Mouse (Mus musculus) monocyte, adult 5-6 weeks (primary cell): ENCODE measurements around the gene Frem2. TPM values are rescaled to one million over a fixed set of nuclear protein-coding genes. Genes with fewer than 3 reads are reported as not detected.

Experiments
- ATAC-seq: fragments of 153-309, 156-312 bp; replicated peaks from 2 replicates; pipeline ENCODE4 v1.8.0; 2017; ENCODE audit warnings: mild to moderate bottlenecking; ENCODE audit not compliant: low TSS enrichment, insufficient number of reproducible peaks, severe bottlenecking, poor library complexity, low FRiP score
- total RNA-seq: library from RNA; stranded (forward); fragments of 200-1000, 200-491, 200-594 nt; gene quantifications from 3 replicates; pipeline ENCODE4 v1.2.3, GENCODE M21; 2017

The Frem2 gene
- total RNA-seq, 1 experiment from 2014 or later, result not detected

DNA sequence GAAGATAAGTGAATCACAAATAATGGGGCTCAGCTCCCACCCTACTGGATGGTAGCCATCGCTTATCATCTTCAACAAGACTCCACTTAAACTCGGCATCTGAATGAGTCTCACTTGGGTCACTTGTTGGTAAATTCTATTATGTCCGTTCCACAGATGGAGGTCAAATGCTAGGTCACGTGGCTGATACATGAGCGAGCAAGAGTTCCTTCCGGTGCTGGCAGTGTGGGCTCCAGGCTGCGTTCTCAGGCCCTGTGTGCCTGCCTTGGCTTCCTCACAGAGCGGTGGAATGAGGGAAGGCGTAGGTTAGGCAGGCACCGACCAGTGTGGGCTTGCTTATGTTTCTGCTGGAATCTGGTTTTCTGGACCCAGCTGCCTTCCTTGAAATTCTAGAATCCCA, 170.6 kb downstream of the Frem2 start:
- no peak for ATAC-seq

DNA sequence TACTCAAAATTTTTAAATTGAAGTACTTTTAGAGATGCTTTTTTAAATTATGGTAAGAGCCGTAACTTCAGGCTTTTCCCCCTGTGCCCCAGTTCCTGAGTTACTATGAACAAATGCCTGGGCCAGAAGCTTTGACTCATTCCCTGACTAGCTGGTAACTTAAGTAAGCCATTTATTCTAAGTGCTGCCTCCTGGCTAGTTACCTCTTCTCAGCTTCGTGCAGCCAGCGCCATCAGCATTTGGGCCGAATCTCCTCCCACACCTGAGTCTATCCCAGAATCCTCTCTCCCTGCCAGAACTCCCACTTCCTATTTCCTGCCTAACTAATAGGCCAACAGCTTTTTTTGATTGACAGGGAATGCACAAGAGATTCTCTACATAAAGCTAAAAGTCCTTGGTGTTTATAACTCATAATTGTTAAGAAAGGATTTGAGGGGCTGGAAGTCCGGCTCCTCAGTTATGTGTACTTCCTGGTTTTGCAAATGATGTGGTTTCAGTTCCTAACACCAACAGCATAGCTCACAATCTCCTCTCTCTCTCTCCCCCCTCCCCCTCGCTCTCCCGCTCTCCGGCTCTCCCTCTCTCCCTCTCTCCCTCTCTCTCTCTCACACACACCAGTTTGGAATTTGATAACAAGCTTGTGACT, 173.6 kb downstream of the Frem2 start:
- no peak for ATAC-seq

DNA sequence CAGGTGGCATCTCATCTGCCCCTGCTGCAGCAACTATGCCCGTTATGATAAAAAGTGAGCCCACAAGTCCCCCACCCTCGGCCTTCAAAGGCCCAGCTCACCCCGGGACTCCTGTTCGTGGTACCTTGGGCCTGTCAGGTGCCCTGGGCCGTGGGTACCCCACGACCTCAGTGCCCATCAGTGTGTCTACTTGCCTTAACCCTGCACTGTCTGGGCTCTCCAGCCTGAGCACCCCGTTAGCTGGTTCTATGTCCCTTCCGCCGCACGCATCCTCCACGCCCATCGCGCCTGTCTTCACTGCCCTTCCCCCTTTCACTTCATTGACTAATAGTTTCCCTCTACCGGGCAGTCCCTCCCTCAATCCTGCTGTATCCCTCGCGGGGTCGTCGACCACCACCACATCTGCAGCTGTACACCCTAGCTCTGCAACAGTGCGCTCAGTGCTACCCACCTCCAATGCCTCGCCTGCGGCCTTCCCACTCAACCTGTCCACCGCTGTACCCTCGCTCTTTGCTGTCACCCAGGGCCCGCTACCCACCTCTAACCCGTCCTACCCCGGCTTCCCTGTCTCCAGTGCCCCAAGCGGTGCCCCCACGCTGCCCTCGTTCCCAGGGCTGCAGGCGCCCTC, 178.6 kb downstream of the Frem2 start:
- no peak for ATAC-seq

DNA sequence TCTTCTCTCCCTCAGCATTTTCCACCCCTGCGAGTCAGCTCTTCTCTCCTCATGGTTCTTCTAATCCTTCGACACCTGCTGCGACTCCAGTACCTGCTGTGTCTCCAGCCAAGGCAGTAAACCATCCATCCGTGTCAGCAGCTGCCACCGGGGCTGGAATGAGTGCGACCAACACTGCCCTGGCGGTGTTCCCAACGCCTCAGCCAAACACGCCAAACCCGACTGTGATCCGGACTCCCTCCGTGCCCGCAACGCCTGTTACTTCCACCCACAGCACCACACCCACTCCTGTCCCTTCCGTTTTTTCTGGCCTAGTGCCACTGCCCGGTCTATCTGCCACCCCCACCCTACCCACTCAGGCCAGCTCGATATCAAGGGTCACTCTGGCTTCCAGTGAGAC, 179.7 kb downstream of the Frem2 start:
- ATAC-seq, result no peak

DNA sequence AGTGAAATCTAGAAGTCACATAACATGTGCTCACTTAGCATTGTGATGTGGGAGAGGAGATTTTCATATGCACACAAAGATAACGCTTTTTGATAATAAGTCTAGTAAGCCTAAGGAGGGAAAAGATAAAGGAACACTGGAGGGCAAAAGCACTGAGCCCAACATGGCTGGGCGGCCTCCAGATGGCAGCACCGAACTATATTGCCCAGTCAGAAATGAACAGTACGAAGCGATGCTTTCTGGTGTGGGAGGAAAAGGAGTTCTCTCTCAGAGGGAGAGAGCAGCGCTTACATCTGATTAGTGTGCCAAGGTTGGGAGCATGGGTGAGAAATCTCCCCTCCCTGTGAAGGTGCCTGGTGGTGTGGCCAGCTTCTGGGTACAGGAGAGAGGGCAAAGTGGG, 181.3 kb downstream of the Frem2 start:
- no peak for ATAC-seq

DNA sequence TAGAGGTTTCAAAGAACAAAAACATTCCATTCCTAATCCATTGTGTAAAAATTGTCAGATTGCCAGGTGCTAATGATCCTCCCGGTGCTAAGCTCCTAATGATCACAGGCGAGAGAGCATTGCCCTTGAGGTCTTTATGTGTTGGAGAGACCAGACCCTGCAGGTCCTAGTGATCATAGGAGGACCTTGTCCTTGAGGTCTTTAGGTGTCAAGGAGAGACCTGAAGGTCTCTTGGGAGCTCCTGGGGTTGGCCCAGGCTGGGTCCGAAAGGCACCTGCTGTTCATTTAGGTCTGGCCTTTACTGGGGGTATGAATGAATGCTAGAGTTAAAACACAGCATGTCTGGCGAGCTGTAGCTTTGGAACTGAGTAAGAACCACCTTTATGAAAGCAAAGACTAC, 183.0 kb downstream of the Frem2 start:
- ATAC-seq, result no peak

DNA sequence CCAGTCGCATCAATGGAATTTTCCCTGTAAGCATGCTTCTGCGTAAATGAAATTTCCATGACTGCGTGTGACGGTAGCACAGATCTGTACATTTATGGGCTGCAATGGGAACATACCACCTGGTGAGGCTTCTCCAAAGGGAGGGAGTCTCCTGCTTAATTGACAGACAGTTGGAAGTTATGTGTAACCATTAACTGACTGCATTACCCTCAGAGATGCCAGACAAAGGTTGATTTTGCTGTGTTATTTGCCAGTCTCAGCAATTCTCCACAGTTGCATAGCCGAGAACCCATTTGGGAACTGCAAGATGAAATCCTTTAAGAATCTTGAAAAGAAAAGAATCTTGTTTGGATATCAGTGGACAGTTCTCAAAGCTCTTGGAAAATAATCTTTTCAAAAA, 185.1 kb downstream of the Frem2 start:
- ATAC-seq, result no peak

DNA sequence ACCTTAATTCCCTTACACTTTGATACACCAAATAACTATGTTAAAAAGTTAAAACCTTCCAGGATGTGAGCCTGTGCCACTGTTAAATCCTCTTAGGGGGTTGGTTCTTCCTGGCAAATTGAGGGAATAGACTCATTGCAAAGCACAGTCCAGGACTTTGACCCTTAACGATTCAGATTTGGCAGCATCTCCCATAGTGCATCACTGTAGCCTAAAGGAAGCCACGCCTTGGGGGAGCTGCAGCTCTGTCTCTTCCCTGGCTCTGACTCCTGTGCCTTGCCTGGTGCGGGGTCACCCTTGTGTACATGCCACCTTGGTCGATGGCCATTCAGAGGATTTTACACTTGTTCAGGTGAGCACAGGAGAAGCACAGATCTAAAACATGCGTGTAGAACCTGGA, 187.5 kb downstream of the Frem2 start:
- ATAC-seq, result no peak

DNA sequence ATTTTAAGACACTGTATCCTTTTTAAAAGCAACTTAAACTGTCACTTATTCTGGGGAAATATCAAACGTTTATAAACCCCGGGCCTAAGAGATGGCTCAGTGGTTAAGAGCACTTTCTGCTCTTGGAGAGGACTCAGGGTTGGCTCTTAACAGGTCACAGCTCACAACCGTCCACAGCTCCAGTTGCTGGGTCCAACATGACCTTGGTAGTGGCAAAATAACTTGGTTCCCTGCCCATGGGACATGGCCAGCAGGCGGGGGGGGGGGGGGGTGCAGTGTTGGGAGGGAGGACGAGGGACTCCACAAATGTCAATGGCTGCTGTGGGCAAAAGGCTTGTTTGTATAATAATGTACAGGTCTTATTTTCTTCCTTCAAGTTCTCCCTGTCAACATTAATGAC, 189.8 kb downstream of the Frem2 start:
- ATAC-seq, result no peak

DNA sequence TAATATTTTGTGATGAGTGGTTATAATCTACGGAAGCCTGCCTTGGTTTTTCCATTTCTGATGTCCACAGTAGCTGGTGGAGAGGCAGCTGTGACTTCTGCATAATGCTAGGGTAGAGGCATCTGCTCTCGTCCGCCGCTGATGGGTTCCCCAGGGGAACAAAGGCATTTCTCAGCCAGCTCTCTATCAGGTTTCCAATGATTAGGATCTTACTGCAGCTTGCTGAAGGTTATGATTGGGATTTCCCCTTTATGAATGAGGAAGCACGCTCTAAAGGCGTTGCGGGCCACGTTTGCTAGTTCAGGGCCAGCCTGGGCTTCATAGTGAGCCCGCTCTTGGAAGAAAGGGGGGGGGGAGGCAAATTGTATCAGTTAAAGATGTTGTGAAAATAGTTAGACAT, 190.7 kb downstream of the Frem2 start:
- 0 out of 2 replicates have a peak, but pooled peaks have one; percentile 14 for ATAC-seq

DNA sequence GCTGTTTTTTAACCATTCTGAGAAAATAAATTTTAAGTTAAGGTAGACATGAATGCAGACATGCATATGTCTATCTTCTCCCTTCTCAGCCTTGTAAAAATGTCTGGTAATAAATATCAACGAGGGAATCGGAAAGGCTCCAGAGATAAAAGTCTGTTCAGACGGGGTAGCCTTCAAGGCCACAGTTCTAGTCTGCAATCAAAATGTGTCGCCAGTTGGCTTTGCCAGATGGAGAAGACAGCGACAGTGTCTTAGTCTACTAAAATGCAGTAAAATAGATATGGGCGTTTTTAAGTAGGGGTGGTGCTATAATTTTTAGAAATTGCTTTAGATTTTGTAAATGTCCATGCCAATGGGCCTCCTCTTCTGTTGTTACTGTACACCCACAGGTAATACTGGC, 191.8 kb downstream of the Frem2 start:
- no peak for ATAC-seq

DNA sequence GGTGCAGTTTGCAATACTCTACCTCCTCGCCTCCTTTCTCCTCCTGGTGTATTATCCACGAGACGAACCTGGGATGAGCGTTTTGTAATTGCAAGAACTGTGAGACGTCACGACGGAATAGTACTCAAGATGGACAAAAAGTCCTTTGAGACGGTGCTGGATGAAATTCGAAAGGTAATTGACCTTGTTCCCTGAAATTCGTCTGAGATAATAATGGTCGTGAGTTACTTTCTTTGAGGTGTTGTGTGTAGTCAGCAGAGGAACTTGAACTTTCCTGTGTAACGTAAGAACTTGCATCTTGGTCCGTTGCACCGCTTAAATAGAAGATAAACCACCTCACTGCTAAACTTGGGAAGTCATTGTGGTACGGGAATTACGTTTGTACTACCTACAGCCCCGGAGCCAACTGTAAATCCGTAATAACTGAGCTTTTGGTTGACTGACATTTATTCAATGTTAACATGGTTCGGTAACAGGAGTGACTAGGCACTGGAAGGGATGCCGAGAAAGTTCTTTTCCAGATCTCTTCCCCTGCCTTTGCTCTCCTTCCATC, 192.9 kb downstream of the Frem2 start:
- no peak for ATAC-seq

Other genes starting within 250 kb of the Frem2 start
- gene Nhlrc3, start 194.0 kb downstream of the Frem2 start, total RNA-seq, result 18.1 to 22.5 TPM (median 19.7 TPM) in 3 replicates
- gene Proser1, start 193.7 kb downstream of the Frem2 start, total RNA-seq, result 7.4 to 10.4 TPM (median 8.1 TPM) in 3 replicates
- 0.53 TPM in 1 of 3 replicates, not detected in the others for gene Stoml3, start 168.7 kb downstream of the Frem2 start, total RNA-seq
- gene Gm10985, start 187.7 kb upstream of the Frem2 start, total RNA-seq, result not detected in 3 replicates
- 29.4 to 55.0 TPM (median 38.5 TPM) in 3 replicates for gene Ufm1, start 206.5 kb upstream of the Frem2 start, total RNA-seq